In the genomic region with DNA sequence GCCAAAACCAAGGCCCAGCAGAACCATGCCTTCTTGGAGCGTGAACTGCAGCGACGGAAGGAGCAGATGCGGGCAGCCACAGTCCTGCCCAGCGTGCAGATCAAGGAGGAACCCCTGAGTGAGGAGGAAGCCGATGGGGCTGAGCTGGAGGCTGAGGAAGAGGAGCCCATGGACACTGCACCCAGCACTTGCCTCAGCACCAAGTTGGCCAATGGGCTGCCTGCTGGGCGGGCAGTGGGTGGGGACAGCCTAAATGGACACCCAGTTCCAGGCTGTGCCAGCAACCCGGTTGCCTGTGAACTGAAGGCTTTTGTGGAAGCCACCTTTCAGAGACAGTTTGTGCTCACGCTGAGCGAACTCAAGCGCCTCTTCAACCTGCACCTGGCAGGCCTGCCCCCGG, we compare ENCODE assay signal across 14 mouse cellular contexts. TPM values are rescaled to one million over a fixed set of nuclear protein-coding genes. Genes with fewer than 3 reads are reported as not detected.
DNase-seq lines count a peak whose midpoint lies in the region; ATAC-seq and TF ChIP-seq lines count a peak whose summit lies in the region.
"Had no signal": no experiment of that assay in that cellular context is flagged by ENCODE, and none has a peak within 500 bp of the region (broad histone marks: within the 10 kb centered on the region; RNA-seq: fewer than 3 reads in every experiment).

No protein-coding gene starts in this region.

- no peaks in the 10 kb centered on the region for H3K9me3 ChIP-seq in forebrain, embryonic 13.5 days (replicated peaks)
- H3K9me3 ChIP-seq: hindbrain, embryonic 15.5 days; limb, embryonic 12.5 days had no signal

- no peak for ATAC-seq in monocyte, adult 5-6 weeks (replicated peaks; ENCODE audit: insufficient number of reproducible peaks, low FRiP score, low TSS enrichment, poor library complexity, severe bottlenecking)
- ATAC-seq in forebrain, embryonic 13.5 days: no peak
- ATAC-seq: lung, postnatal 0 days had no signal

- TF ChIP-seq POLR2A in kidney, adult 2 months (IDR thresholded peaks at IDR 0.05; ENCODE audit: low read depth, low read length): peak; percentile 62

- H3K27me3 ChIP-seq in kidney, adult 2 months (replicated peaks; ENCODE audit: control insufficient read depth, insufficient read depth, low read length): no peaks in the 10 kb centered on the region
- no peaks in the 10 kb centered on the region for H3K27me3 ChIP-seq in forebrain, embryonic 13.5 days
- H3K27me3 ChIP-seq: hindbrain, embryonic 15.5 days; limb, embryonic 12.5 days had no signal

- WGBS in kidney, adult 2 months: 71% methylated on average over 12 of the region's 12 CpGs
- 90% methylated on average over 12 of the region's 12 CpGs for WGBS in forebrain, embryonic 13.5 days

- no peak for TF ChIP-seq CTCF in left cerebral cortex, adult 2 months (IDR thresholded peaks at IDR 0.05)
- TF ChIP-seq CTCF in kidney, adult 2 months (conservative IDR thresholded peaks at IDR 0.05; ENCODE audit: insufficient read depth, insufficient read length, low read depth, low read length): no peak

- peak; percentile 96 for DNase-seq in heart, adult 11 months
- no peak for DNase-seq in heart, postnatal 4 days
- peak; percentile 11 to 34 for DNase-seq in left cerebral cortex, adult 2 months (ENCODE audit: extremely low spot score in 1 of 2, low spot score in 2 of 2)
- no peak for DNase-seq in left cerebral cortex, postnatal 14 days (ENCODE audit: low spot score in 2 of 2)
- peak; percentile 93 for DNase-seq in kidney, adult 2 months
- DNase-seq in kidney, postnatal 25 days: peak; percentile 82 to 94
- DNase-seq: cerebellum, adult 9-10 months had no signal

- peaks cover 10% of the 10 kb centered on the region for H3K4me1 ChIP-seq in kidney, adult 2 months (ENCODE audit: control insufficient read depth, insufficient read depth, low read length)
- no peaks in the 10 kb centered on the region for H3K4me1 ChIP-seq in forebrain, embryonic 13.5 days
- H3K4me1 ChIP-seq: hindbrain, embryonic 15.5 days; limb, embryonic 12.5 days had no signal

- intact Hi-C loops in left cerebral cortex, adult 2 months (cut with DNase I): no loop called here
- intact Hi-C loops in left cerebral cortex, postnatal 14 days (cut with DNase I): no loop called here

- H3K27ac ChIP-seq in left cerebral cortex, adult 2 months: peak overlapping the region; percentile 25
- H3K27ac ChIP-seq in kidney, adult 2 months (ENCODE audit: insufficient read depth, low read depth, low read length): peak overlapping the region; percentile 94
- H3K27ac ChIP-seq in forebrain, embryonic 13.5 days: no peak overlapping the region
- H3K27ac ChIP-seq: hindbrain, embryonic 15.5 days; limb, embryonic 12.5 days had no signal

- H3K4me2 ChIP-seq in forebrain, embryonic 13.5 days: no peak overlapping the region
- H3K4me2 ChIP-seq: hindbrain, embryonic 15.5 days; limb, embryonic 12.5 days had no signal

- H3K36me3 ChIP-seq in kidney, adult 2 months (ENCODE audit: control insufficient read depth, insufficient read depth, low read length): peaks cover 5% of the 10 kb centered on the region; the same call in 1 of the 2 replicates
- H3K36me3 ChIP-seq in forebrain, embryonic 13.5 days (ENCODE audit: poor library complexity, severe bottlenecking): peaks cover 90% of the 10 kb centered on the region

- H3K4me3 ChIP-seq in left cerebral cortex, adult 2 months: peak overlapping the region; percentile 11
- H3K4me3 ChIP-seq in kidney, adult 2 months (ENCODE audit: insufficient read depth, low read depth, low read length): peak overlapping the region; percentile 79
- no peak overlapping the region for H3K4me3 ChIP-seq in forebrain, embryonic 13.5 days
- H3K4me3 ChIP-seq: hindbrain, embryonic 15.5 days; limb, embryonic 12.5 days had no signal

- no peak overlapping the region for H3K9ac ChIP-seq in forebrain, embryonic 13.5 days
- H3K9ac ChIP-seq: hindbrain, embryonic 15.5 days; limb, embryonic 12.5 days had no signal

RNA-seq across cellular contexts. Expression of gene Polr3e, which starts 22.8 kb away (rescaled TPM):
- 10 to 100 TPM; 18.0 to 18.7 TPM for total RNA-seq in heart, postnatal 4 days (2021)
- 10 to 100 TPM; 26.4 to 27.8 TPM for total RNA-seq in left cerebral cortex, adult 2 months (2021)
- 10 to 100 TPM; 30.4 to 30.9 TPM for total RNA-seq in left cerebral cortex, postnatal 14 days (2021)
- 25.9 and 26.9 TPM in 2 replicates for polyA plus RNA-seq in kidney, adult 2 months (2012; rRNA removed)
- total RNA-seq in monocyte, adult 5-6 weeks (2017): 12.7 to 15.4 TPM (median 14.8 TPM) in 3 replicates
- polyA plus RNA-seq in forebrain, embryonic 13.5 days (2015; fragmentation: Nextera tagmentation; extraction: Ambion mirVana): 27.1 and 30.1 TPM in 2 replicates

RNA-seq across cellular contexts. Expression of gene Cdr2, which starts 41.8 kb away (rescaled TPM):
- 10 to 100 TPM; 20.7 to 29.2 TPM for total RNA-seq in heart, postnatal 4 days (2021)
- total RNA-seq in left cerebral cortex, adult 2 months (2021): 1 to 10 TPM; 9.5 to 9.8 TPM
- 1 to 10 TPM; 4.6 to 4.7 TPM for total RNA-seq in left cerebral cortex, postnatal 14 days (2021)
- polyA plus RNA-seq in kidney, adult 2 months (2012; rRNA removed): 28.5 and 30.8 TPM in 2 replicates
- 5.9 to 17.3 TPM (median 17.3 TPM) in 3 replicates for total RNA-seq in monocyte, adult 5-6 weeks (2017)
- polyA plus RNA-seq in forebrain, embryonic 13.5 days (2015; fragmentation: Nextera tagmentation; extraction: Ambion mirVana): 11.1 TPM in 2 replicates

RNA-seq across cellular contexts. Expression of gene Mfsd13b, which starts 42.0 kb away (rescaled TPM):
- total RNA-seq in heart, postnatal 4 days (2021): not detected
- under 1 TPM; 0.44 to 0.86 TPM for total RNA-seq in left cerebral cortex, adult 2 months (2021)
- under 1 TPM in 1 of 2 experiments, not detected in 1; 0.32 TPM for total RNA-seq in left cerebral cortex, postnatal 14 days (2021)
- 1.1 and 1.2 TPM in 2 replicates for polyA plus RNA-seq in kidney, adult 2 months (2012; rRNA removed)
- total RNA-seq in monocyte, adult 5-6 weeks (2017): not detected in 3 replicates
- polyA plus RNA-seq in forebrain, embryonic 13.5 days (2015; fragmentation: Nextera tagmentation; extraction: Ambion mirVana): 0.31 and 0.45 TPM in 2 replicates
- total RNA-seq: heart, adult 18-20 months; MEL had no signal

Comparison
In these comparisons a context has a peak if more than half of its experiments do, and no peak if none do; other contexts are left out.
1. DNase-seq: peak in heart, adult 11 months (single experiment), left cerebral cortex, adult 2 months (2 of 2), kidney, adult 2 months (single experiment) and kidney, postnatal 25 days (2 of 2); none in heart, postnatal 4 days (single experiment) and left cerebral cortex, postnatal 14 days (0 of 2).